16 mouse cellular contexts compared by ENCODE assay signal in genomic region chr4:152263089-152263488, GRCm38 (mm10). TPM values are rescaled to one million over a fixed set of nuclear protein-coding genes. Genes with fewer than 3 reads are reported as not detected.
DNase-seq lines count a peak whose midpoint lies in the region; ATAC-seq lines count a peak whose summit lies in the region.
"Had no signal": no experiment of that assay in that cellular context is flagged by ENCODE, and none has a peak within 500 bp of the region (broad histone marks: within the 10 kb centered on the region; RNA-seq: fewer than 3 reads in every experiment).

No protein-coding gene starts in this region.

- no peak overlapping the region for H3K4me3 ChIP-seq in forebrain, embryonic 10.5 days
- no peak overlapping the region for H3K4me3 ChIP-seq in forebrain, embryonic 12.5 days (replicated peaks)
- H3K4me3 ChIP-seq in hindbrain, embryonic 10.5 days: no peak overlapping the region
- no peak overlapping the region for H3K4me3 ChIP-seq in hindbrain, embryonic 16.5 days (ENCODE audit: low read length)
- H3K4me3 ChIP-seq: embryonic facial prominence, embryonic 13.5 days; forebrain, embryonic 15.5 days; lung, embryonic 15.5 days; midbrain, embryonic 12.5 days had no signal

- H3K4me1 ChIP-seq in forebrain, embryonic 10.5 days: peaks cover 52% of the 10 kb centered on the region
- H3K4me1 ChIP-seq in forebrain, embryonic 12.5 days: peaks cover 15% of the 10 kb centered on the region
- H3K4me1 ChIP-seq in hindbrain, embryonic 10.5 days (replicated peaks): peaks cover 61% of the 10 kb centered on the region
- peaks cover 24% of the 10 kb centered on the region for H3K4me1 ChIP-seq in hindbrain, embryonic 16.5 days (ENCODE audit: control insufficient read depth, insufficient read depth, low read depth, low read length)

- H3K27ac ChIP-seq in forebrain, embryonic 10.5 days: peak overlapping the region; percentile 45; the same call in 1 of the 2 replicates
- H3K27ac ChIP-seq in forebrain, embryonic 12.5 days: no peak overlapping the region
- peak overlapping the region; percentile 71; the same call in 1 of the 2 replicates for H3K27ac ChIP-seq in hindbrain, embryonic 10.5 days
- no peak overlapping the region for H3K27ac ChIP-seq in hindbrain, embryonic 16.5 days (ENCODE audit: low read depth, low read length)
- H3K27ac ChIP-seq: embryonic facial prominence, embryonic 13.5 days; forebrain, embryonic 15.5 days; lung, embryonic 15.5 days; midbrain, embryonic 12.5 days had no signal

- no peak overlapping the region for H3K4me2 ChIP-seq in forebrain, embryonic 12.5 days
- no peak overlapping the region for H3K4me2 ChIP-seq in hindbrain, embryonic 16.5 days (ENCODE audit: low read length)
- H3K4me2 ChIP-seq: forebrain, embryonic 15.5 days; lung, embryonic 15.5 days; midbrain, embryonic 12.5 days had no signal

- no peaks in the 10 kb centered on the region for H3K9me3 ChIP-seq in forebrain, embryonic 10.5 days
- H3K9me3 ChIP-seq in forebrain, embryonic 12.5 days: no peaks in the 10 kb centered on the region
- no peaks in the 10 kb centered on the region for H3K9me3 ChIP-seq in hindbrain, embryonic 10.5 days
- no peaks in the 10 kb centered on the region for H3K9me3 ChIP-seq in hindbrain, embryonic 16.5 days (ENCODE audit: control insufficient read depth, low read length)
- H3K9me3 ChIP-seq: embryonic facial prominence, embryonic 13.5 days; forebrain, embryonic 15.5 days; lung, embryonic 15.5 days; midbrain, embryonic 12.5 days had no signal

- H3K36me3 ChIP-seq in forebrain, embryonic 10.5 days (replicated peaks): peaks cover 32% of the 10 kb centered on the region
- peaks cover 10% of the 10 kb centered on the region for H3K36me3 ChIP-seq in forebrain, embryonic 12.5 days (replicated peaks)
- H3K36me3 ChIP-seq in hindbrain, embryonic 10.5 days: peaks cover 21% of the 10 kb centered on the region
- H3K36me3 ChIP-seq in hindbrain, embryonic 16.5 days (ENCODE audit: control insufficient read depth, insufficient read depth, low read length): peaks cover 7% of the 10 kb centered on the region
- H3K36me3 ChIP-seq: forebrain, embryonic 15.5 days; lung, embryonic 15.5 days; midbrain, embryonic 12.5 days had no signal

- 62% methylated on average over 9 of the region's 9 CpGs for WGBS in forebrain, embryonic 10.5 days
- 75% methylated on average over 9 of the region's 9 CpGs for WGBS in forebrain, embryonic 12.5 days
- WGBS in hindbrain, embryonic 10.5 days: 55% methylated on average over 9 of the region's 9 CpGs
- 65% methylated on average over 9 of the region's 9 CpGs for WGBS in hindbrain, embryonic 16.5 days

- H3K27me3 ChIP-seq in forebrain, embryonic 10.5 days (ENCODE audit: poor library complexity, severe bottlenecking): no peaks in the 10 kb centered on the region
- H3K27me3 ChIP-seq in forebrain, embryonic 12.5 days: no peaks in the 10 kb centered on the region
- no peaks in the 10 kb centered on the region; the same call in none of the 2 replicates for H3K27me3 ChIP-seq in hindbrain, embryonic 10.5 days (ENCODE audit: insufficient read depth, poor library complexity, severe bottlenecking)
- H3K27me3 ChIP-seq in hindbrain, embryonic 16.5 days (replicated peaks; ENCODE audit: control insufficient read depth, insufficient read depth, low read length): no peaks in the 10 kb centered on the region
- H3K27me3 ChIP-seq: embryonic facial prominence, embryonic 13.5 days; forebrain, embryonic 15.5 days; lung, embryonic 15.5 days had no signal

- H3K9ac ChIP-seq in forebrain, embryonic 12.5 days: no peak overlapping the region
- H3K9ac ChIP-seq in hindbrain, embryonic 16.5 days (ENCODE audit: low read depth, low read length): no peak overlapping the region
- H3K9ac ChIP-seq: embryonic facial prominence, embryonic 13.5 days; forebrain, embryonic 15.5 days; lung, embryonic 15.5 days; midbrain, embryonic 12.5 days had no signal

- no peak for ATAC-seq in forebrain, embryonic 12.5 days (ENCODE audit: low FRiP score)
- ATAC-seq in hindbrain, embryonic 16.5 days: no peak
- ATAC-seq in erythroblast, adult 5-6 weeks (replicated peaks; ENCODE audit: low FRiP score, poor library complexity, severe bottlenecking): peak; percentile 45
- peak; percentile 59 for ATAC-seq in megakaryocyte progenitor cell, adult 5-6 weeks (replicated peaks; ENCODE audit: poor library complexity)
- ATAC-seq: activated CD4-positive, CD25-positive, alpha-beta regulatory T cell, adult 4 months; forebrain, embryonic 15.5 days; hindbrain, postnatal 0 days had no signal

- no peak for DNase-seq in forebrain, embryonic 10.5 days (ENCODE audit: extremely low spot score, low spot score)
- DNase-seq in hindbrain, embryonic 10.5 days (ENCODE audit: low spot score): no peak
- DNase-seq in urinary bladder, adult 2 months (ENCODE audit: low spot score): no peak
- no peak for DNase-seq in neural tube, embryonic 10.5 days (ENCODE audit: extremely low spot score, low spot score)
- DNase-seq: cerebellum, postnatal 25 days; gastrocnemius, postnatal 25 days had no signal

RNA-seq across cellular contexts. Expression of gene Gpr153, which starts 10.9 kb away (rescaled TPM):
- 2.5 and 3.0 TPM in 2 replicates for polyA plus RNA-seq in forebrain, embryonic 10.5 days (2016; fragmentation: Nextera tagmentation; extraction: Ambion mirVana)
- 5.8 and 6.9 TPM in 2 replicates for polyA plus RNA-seq in forebrain, embryonic 12.5 days (2016; fragmentation: Nextera tagmentation; extraction: Ambion mirVana)
- 7.0 and 7.9 TPM in 2 replicates for polyA plus RNA-seq in hindbrain, embryonic 10.5 days (2016; fragmentation: Nextera tagmentation; extraction: Ambion mirVana)
- 15.5 and 16.4 TPM in 2 replicates for polyA plus RNA-seq in hindbrain, embryonic 16.5 days (2015; fragmentation: Nextera tagmentation; extraction: Ambion mirVana)
- not detected in 2 replicates for total RNA-seq in erythroblast, adult 5-6 weeks (2015; ENCODE audit: low replicate concordance)
- total RNA-seq in erythroblast, adult 5-6 weeks (2017; ENCODE audit: low replicate concordance): 0.28 TPM in 1 of 2 replicates, not detected in the other
- total RNA-seq in megakaryocyte progenitor cell, adult 5-6 weeks (2015): 0.12 and 0.76 TPM in 2 replicates
- total RNA-seq in megakaryocyte progenitor cell, adult 5-6 weeks (2017): not detected in 2 replicates
- 31.3 and 39.2 TPM in 2 replicates for polyA plus RNA-seq in urinary bladder, adult 2 months (2012; rRNA removed)
- polyA plus RNA-seq: activated CD4-positive, CD25-positive, alpha-beta regulatory T cell, adult 4 months had no signal

RNA-seq across cellular contexts. Expression of gene Hes3, which starts 28.4 kb away (rescaled TPM):
- polyA plus RNA-seq in forebrain, embryonic 10.5 days (2016; fragmentation: Nextera tagmentation; extraction: Ambion mirVana): 0.38 and 0.92 TPM in 2 replicates
- polyA plus RNA-seq in forebrain, embryonic 12.5 days (2016; fragmentation: Nextera tagmentation; extraction: Ambion mirVana): 0.43 and 0.46 TPM in 2 replicates
- 9.2 and 17.3 TPM in 2 replicates for polyA plus RNA-seq in hindbrain, embryonic 10.5 days (2016; fragmentation: Nextera tagmentation; extraction: Ambion mirVana)
- 0.11 and 0.50 TPM in 2 replicates for polyA plus RNA-seq in hindbrain, embryonic 16.5 days (2015; fragmentation: Nextera tagmentation; extraction: Ambion mirVana)
- not detected in 2 replicates for total RNA-seq in erythroblast, adult 5-6 weeks (2015; ENCODE audit: low replicate concordance)
- not detected in 2 replicates for total RNA-seq in erythroblast, adult 5-6 weeks (2017; ENCODE audit: low replicate concordance)
- not detected in 2 replicates for total RNA-seq in megakaryocyte progenitor cell, adult 5-6 weeks (2015)
- total RNA-seq in megakaryocyte progenitor cell, adult 5-6 weeks (2017): not detected in 2 replicates
- polyA plus RNA-seq in urinary bladder, adult 2 months (2012; rRNA removed): not detected in 2 replicates
- total RNA-seq: gastrocnemius, postnatal 25 days had no signal
- polyA plus RNA-seq: activated CD4-positive, CD25-positive, alpha-beta regulatory T cell, adult 4 months; embryonic facial prominence, embryonic 13.5 days; lung, embryonic 15.5 days had no signal

RNA-seq across cellular contexts. Expression of gene Icmt, which starts 33.9 kb away (rescaled TPM):
- 23.3 and 26.1 TPM in 2 replicates for polyA plus RNA-seq in forebrain, embryonic 10.5 days (2016; fragmentation: Nextera tagmentation; extraction: Ambion mirVana)
- 20.3 and 21.3 TPM in 2 replicates for polyA plus RNA-seq in forebrain, embryonic 12.5 days (2016; fragmentation: Nextera tagmentation; extraction: Ambion mirVana)
- 22.3 and 29.1 TPM in 2 replicates for polyA plus RNA-seq in hindbrain, embryonic 10.5 days (2016; fragmentation: Nextera tagmentation; extraction: Ambion mirVana)
- polyA plus RNA-seq in hindbrain, embryonic 16.5 days (2015; fragmentation: Nextera tagmentation; extraction: Ambion mirVana): 17.2 and 22.2 TPM in 2 replicates
- total RNA-seq in erythroblast, adult 5-6 weeks (2015; ENCODE audit: low replicate concordance): 3.7 and 6.5 TPM in 2 replicates
- 4.6 and 5.8 TPM in 2 replicates for total RNA-seq in erythroblast, adult 5-6 weeks (2017; ENCODE audit: low replicate concordance)
- total RNA-seq in megakaryocyte progenitor cell, adult 5-6 weeks (2015): 7.9 and 12.1 TPM in 2 replicates
- total RNA-seq in megakaryocyte progenitor cell, adult 5-6 weeks (2017): 11.5 and 14.8 TPM in 2 replicates
- polyA plus RNA-seq in urinary bladder, adult 2 months (2012; rRNA removed): 25.2 and 26.2 TPM in 2 replicates

RNA-seq across cellular contexts. Expression of gene Rnf207, which starts 55.7 kb away (rescaled TPM):
- 0.92 and 1.3 TPM in 2 replicates for polyA plus RNA-seq in forebrain, embryonic 10.5 days (2016; fragmentation: Nextera tagmentation; extraction: Ambion mirVana)
- 1.5 and 2.7 TPM in 2 replicates for polyA plus RNA-seq in forebrain, embryonic 12.5 days (2016; fragmentation: Nextera tagmentation; extraction: Ambion mirVana)
- 3.0 and 3.3 TPM in 2 replicates for polyA plus RNA-seq in hindbrain, embryonic 10.5 days (2016; fragmentation: Nextera tagmentation; extraction: Ambion mirVana)
- 9.0 and 10.6 TPM in 2 replicates for polyA plus RNA-seq in hindbrain, embryonic 16.5 days (2015; fragmentation: Nextera tagmentation; extraction: Ambion mirVana)
- total RNA-seq in erythroblast, adult 5-6 weeks (2015; ENCODE audit: low replicate concordance): 0.19 TPM in 1 of 2 replicates, not detected in the other
- not detected in 2 replicates for total RNA-seq in erythroblast, adult 5-6 weeks (2017; ENCODE audit: low replicate concordance)
- total RNA-seq in megakaryocyte progenitor cell, adult 5-6 weeks (2015): 0.12 TPM in 1 of 2 replicates, not detected in the other
- not detected in 2 replicates for total RNA-seq in megakaryocyte progenitor cell, adult 5-6 weeks (2017)
- 28.0 and 34.9 TPM in 2 replicates for polyA plus RNA-seq in urinary bladder, adult 2 months (2012; rRNA removed)
- total RNA-seq: gastrocnemius, postnatal 25 days had no signal
- polyA plus RNA-seq: activated CD4-positive, CD25-positive, alpha-beta regulatory T cell, adult 4 months had no signal

Comparison
In these comparisons a context has a peak if more than half of its experiments do, and no peak if none do; other contexts are left out.
1. H3K27ac ChIP-seq: peak in forebrain, embryonic 10.5 days (single experiment) and hindbrain, embryonic 10.5 days (single experiment); none in forebrain, embryonic 12.5 days (single experiment) and hindbrain, embryonic 16.5 days (single experiment).
2. ATAC-seq: peak in erythroblast, adult 5-6 weeks (single experiment) and megakaryocyte progenitor cell, adult 5-6 weeks (single experiment); none in forebrain, embryonic 12.5 days (single experiment) and hindbrain, embryonic 16.5 days (single experiment).